Mouse (Mus musculus) embryonic facial prominence, embryonic 15.5 days (tissue): ENCODE data around the gene Mapk8ip2. TPM values are rescaled to one million over a fixed set of nuclear protein-coding genes. Genes with fewer than 3 reads are reported as not detected.
A peak's percentile ranks its signal among the peaks of the same experiment; 100 is the strongest.

ENCODE experiments used
- ATAC-seq: fragments of 200-750 bp; cut with Nextera tagmentation; 2 replicates; pipeline ENCODE4 v1.8.0; 2017; ENCODE audit warnings: low read depth, moderate TSS enrichment; ENCODE audit not compliant: insufficient number of reproducible peaks, low FRiP score, low TSS enrichment
- H3K27ac ChIP-seq: fragments of 300-500 bp; sonication (generic); replicated peaks from 2 replicates; pipeline ENCODE4 v1.5.1; 2015; ENCODE audit warnings: mild to moderate bottlenecking, inconsistent platforms
- H3K27me3 ChIP-seq: fragments of 300-500 bp; sonication (generic); 2 replicates; pipeline ENCODE4 v1.6.1; 2015; ENCODE audit warnings: inconsistent platforms
- H3K36me3 ChIP-seq: fragments of 300-500 bp; sonication (generic); 2 replicates; pipeline ENCODE4 v1.6.1; 2015; ENCODE audit warnings: mild to moderate bottlenecking, inconsistent platforms
- H3K4me1 ChIP-seq: fragments of 300-500 bp; sonication (generic); 2 replicates; pipeline ENCODE4 v1.6.1; 2015; ENCODE audit warnings: inconsistent platforms
- H3K4me2 ChIP-seq: fragments of 300-500 bp; sonication (generic); replicated peaks from 2 replicates; pipeline ENCODE4 v1.6.1; 2015; ENCODE audit warnings: mild to moderate bottlenecking, inconsistent platforms
- H3K4me3 ChIP-seq: fragments of 300-500 bp; sonication (generic); replicated peaks from 2 replicates; pipeline ENCODE4 v1.5.1; 2015; ENCODE audit warnings: mild to moderate bottlenecking, inconsistent platforms
- H3K9ac ChIP-seq: fragments of 300-500 bp; sonication (generic); 2 replicates; pipeline ENCODE4 v1.6.1; 2015; ENCODE audit warnings: inconsistent platforms
- H3K9me3 ChIP-seq: fragments of 300-500 bp; sonication (generic); replicated peaks from 2 replicates; pipeline ENCODE4 v1.6.1; 2016; ENCODE audit warnings: inconsistent platforms
- WGBS: fragments of 180-500 bp; shearing (Covaris S2); methylation state at CpG from one replicate; pipeline ENCODE4 v1.1.7; 2015; 5-methylcytosine and 5-hydroxymethylcytosine counted together
- polyA plus RNA-seq: library from polyadenylated mRNA; unstranded; fragments of >200 nt; fragmentation: Nextera tagmentation; extraction: Ambion mirVana; gene quantifications from 2 replicates; pipeline ENCODE4 v1.2.1, GENCODE M21; 2015

The Mapk8ip2 gene
- polyA plus RNA-seq, 1 experiment from 2014 or later: 4.9 TPM

- H3K36me3 ChIP-seq: no peaks in the 10 kb centered on the region
- no peak overlapping the region for H3K27ac ChIP-seq
- no peak overlapping the region for H3K4me2 ChIP-seq
- no peaks in the 10 kb centered on the region for H3K27me3 ChIP-seq
- WGBS: 50% methylated on average over 14 of the region's 14 CpGs
- no peak overlapping the region for H3K4me3 ChIP-seq
- ATAC-seq: no peak
- no peaks in the 10 kb centered on the region for H3K4me1 ChIP-seq
- no peaks in the 10 kb centered on the region for H3K9me3 ChIP-seq
- H3K9ac ChIP-seq: no peak overlapping the region
Observed at GRCm38 (mm10) chr15:89488611-89489117, 35.0 kb downstream of the Mapk8ip2 start.

- no peak for ATAC-seq
- WGBS: 79% methylated on average over 4 of the region's 4 CpGs
- H3K27ac ChIP-seq: no peak overlapping the region
- peaks cover 10% of the 10 kb centered on the region for H3K4me1 ChIP-seq
- no peaks in the 10 kb centered on the region for H3K9me3 ChIP-seq
- H3K9ac ChIP-seq: no peak overlapping the region
- no peak overlapping the region for H3K4me2 ChIP-seq
- no peaks in the 10 kb centered on the region for H3K36me3 ChIP-seq
- H3K27me3 ChIP-seq: peaks cover 17% of the 10 kb centered on the region; the same call in 1 of the 2 replicates
- no peak overlapping the region for H3K4me3 ChIP-seq
Observed at GRCm38 (mm10) chr15:89494970-89495369, 41.3 kb downstream of the Mapk8ip2 start.

GRCm38 (mm10) chr15:89496131-89496530 lies 42.4 kb downstream of the Mapk8ip2 start:
- H3K4me1 ChIP-seq: peaks cover 17% of the 10 kb centered on the region
- no peaks in the 10 kb centered on the region for H3K36me3 ChIP-seq
- peaks cover 17% of the 10 kb centered on the region; the same call in 1 of the 2 replicates for H3K27me3 ChIP-seq
- H3K9me3 ChIP-seq: no peaks in the 10 kb centered on the region
- ATAC-seq: no peak
- no peak overlapping the region for H3K27ac ChIP-seq
- H3K9ac ChIP-seq: no peak overlapping the region
- 40% methylated on average over 4 of the region's 4 CpGs for WGBS
- H3K4me2 ChIP-seq: no peak overlapping the region
- H3K4me3 ChIP-seq: no peak overlapping the region

GRCm38 (mm10) chr15:89496841-89497240 lies 43.1 kb downstream of the Mapk8ip2 start:
- H3K4me3 ChIP-seq: no peak overlapping the region
- H3K9ac ChIP-seq: no peak overlapping the region
- H3K4me2 ChIP-seq: no peak overlapping the region
- peaks cover 17% of the 10 kb centered on the region; the same call in 1 of the 2 replicates for H3K27me3 ChIP-seq
- 31% methylated on average over 2 of the region's 2 CpGs for WGBS
- H3K4me1 ChIP-seq: peaks cover 17% of the 10 kb centered on the region
- no peaks in the 10 kb centered on the region for H3K36me3 ChIP-seq
- ATAC-seq: no peak
- H3K27ac ChIP-seq: no peak overlapping the region
- no peaks in the 10 kb centered on the region for H3K9me3 ChIP-seq

GRCm38 (mm10) chr15:89497391-89498048 lies 43.8 kb downstream of the Mapk8ip2 start:
- Histone ChIP-seq H3K36me3 (no peaks in the 10 kb centered on the region), H3K9ac (no peak overlapping the region), H3K4me3 (peak overlapping the region; percentile 75), H3K27ac (no peak overlapping the region), H3K4me1 (peaks cover 17% of the 10 kb centered on the region), H3K27me3 (peaks cover 17% of the 10 kb centered on the region; the same call in 1 of the 2 replicates), H3K9me3 (no peaks in the 10 kb centered on the region), H3K4me2 (no peak overlapping the region)
- ATAC-seq: no peak
- 11% methylated on average over 4 of the region's 4 CpGs for WGBS

- peak overlapping the region; percentile 50 for H3K9ac ChIP-seq
- 0 out of 2 replicates have a peak, but pooled peaks cover under 1% of the 10 kb centered on the region for H3K36me3 ChIP-seq
- H3K4me3 ChIP-seq: peak overlapping the region; percentile 75
- peaks cover 17% of the 10 kb centered on the region for H3K4me1 ChIP-seq
- H3K4me2 ChIP-seq: peak overlapping the region; percentile 95
- H3K27ac ChIP-seq: no peak overlapping the region; the same call in 1 of the 2 replicates
- ATAC-seq: no peak
- 4% methylated on average over 41 of the region's 41 CpGs for WGBS
- H3K27me3 ChIP-seq: peaks cover 17% of the 10 kb centered on the region; the same call in 1 of the 2 replicates
- no peaks in the 10 kb centered on the region for H3K9me3 ChIP-seq
Observed at GRCm38 (mm10) chr15:89498049-89498960, 44.6 kb downstream of the Mapk8ip2 start.

GRCm38 (mm10) chr15:89498961-89499688 lies 45.4 kb downstream of the Mapk8ip2 start, which contains the start of gene Shank3:
Shank3 (plus strand) TSS chr15:89499623.
- Histone ChIP-seq H3K27ac (peak within 1 kb of the TSS; percentile 74), H3K9me3 (no peaks in the 10 kb centered on the region), H3K4me3 (peak within 1 kb of the TSS; percentile 75), H3K36me3 (peaks cover 9% of the 10 kb centered on the region; the same call in 1 of the 2 replicates), H3K4me2 (peak within 1 kb of the TSS; percentile 95), H3K27me3 (peaks cover 17% of the 10 kb centered on the region; the same call in 1 of the 2 replicates), H3K4me1 (peaks cover 17% of the 10 kb centered on the region), H3K9ac (peak within 1 kb of the TSS; percentile 50)
- WGBS: under 1% methylated on average over 53 of the region's 72 CpGs
- ATAC-seq: peak; percentile 58

- Histone ChIP-seq H3K4me2 (peak overlapping the region; percentile 95), H3K4me3 (peak overlapping the region; percentile 75), H3K27ac (peak overlapping the region; percentile 74), H3K9ac (peak overlapping the region; percentile 50), H3K4me1 (peaks cover 17% of the 10 kb centered on the region), H3K9me3 (no peaks in the 10 kb centered on the region), H3K27me3 (peaks cover 17% of the 10 kb centered on the region; the same call in 1 of the 2 replicates), H3K36me3 (peaks cover 12% of the 10 kb centered on the region; the same call in 1 of the 2 replicates)
- ATAC-seq: peak; percentile 73
- WGBS: under 1% methylated on average over 41 of the region's 60 CpGs
Observed at GRCm38 (mm10) chr15:89499784-89500220, 46.1 kb downstream of the Mapk8ip2 start.

- ATAC-seq: peak; percentile 24; the same call in 1 of the 2 replicates
- peaks cover 17% of the 10 kb centered on the region; the same call in 1 of the 2 replicates for H3K27me3 ChIP-seq
- peaks cover 17% of the 10 kb centered on the region for H3K4me1 ChIP-seq
- peak overlapping the region; percentile 50 for H3K9ac ChIP-seq
- H3K27ac ChIP-seq: no peak overlapping the region
- peaks cover 12% of the 10 kb centered on the region; the same call in 1 of the 2 replicates for H3K36me3 ChIP-seq
- peak overlapping the region; percentile 75 for H3K4me3 ChIP-seq
- 1% methylated on average over 35 of the region's 35 CpGs for WGBS
- peak overlapping the region; percentile 95 for H3K4me2 ChIP-seq
- no peaks in the 10 kb centered on the region for H3K9me3 ChIP-seq
Observed at GRCm38 (mm10) chr15:89500221-89500791, 46.6 kb downstream of the Mapk8ip2 start.

GRCm38 (mm10) chr15:89501321-89501720 lies 47.6 kb downstream of the Mapk8ip2 start:
- Histone ChIP-seq H3K4me1 (peaks cover 17% of the 10 kb centered on the region), H3K4me3 (no peak overlapping the region), H3K36me3 (peaks cover 12% of the 10 kb centered on the region; the same call in 1 of the 2 replicates), H3K9ac (no peak overlapping the region), H3K4me2 (no peak overlapping the region), H3K9me3 (no peaks in the 10 kb centered on the region), H3K27me3 (peaks cover 17% of the 10 kb centered on the region; the same call in 1 of the 2 replicates), H3K27ac (no peak overlapping the region)
- 82% methylated on average over 3 of the region's 3 CpGs for WGBS
- ATAC-seq: no peak
